Mouse (Mus musculus) intestine, embryonic 14.5 days (tissue): ENCODE measurements around the gene Rtn4r. TPM values are rescaled to one million over a fixed set of nuclear protein-coding genes. Genes with fewer than 3 reads are reported as not detected.

Source experiments
- ATAC-seq: fragments of 200-750 bp; cut with Nextera tagmentation; replicated peaks from 2 replicates; pipeline ENCODE4 v1.8.0; 2017; ENCODE audit warnings: low read depth, moderate number of reproducible peaks, moderate TSS enrichment, moderate library complexity; ENCODE audit not compliant: low FRiP score, low TSS enrichment
- DNase-seq: peaks from one replicate; pipeline ENCODE4 v3.0.0-alpha.2; 2018; ENCODE audit warnings: low spot score
- H3K27ac ChIP-seq: fragments of 300-500 bp; sonication (generic); 2 replicates; pipeline ENCODE4 v1.5.1; 2014; ENCODE audit warnings: low read depth, mild to moderate bottlenecking, control low read depth
- H3K27me3 ChIP-seq: fragments of 300-500 bp; sonication (generic); replicated peaks from 2 replicates; pipeline ENCODE4 v1.6.1; 2014; ENCODE audit warnings: low read length, control low read depth; ENCODE audit not compliant: control insufficient read depth, insufficient read depth
- H3K36me3 ChIP-seq: fragments of 300-500 bp; sonication (generic); 2 replicates; pipeline ENCODE4 v1.6.1; 2014; ENCODE audit warnings: low read length, control low read depth; ENCODE audit not compliant: control insufficient read depth, insufficient read depth
- H3K4me1 ChIP-seq: fragments of 300-500 bp; sonication (generic); replicated peaks from 2 replicates; pipeline ENCODE4 v1.6.1; 2014; ENCODE audit warnings: low read length, control low read depth, mixed read lengths; ENCODE audit not compliant: control insufficient read depth, insufficient read depth
- H3K4me2 ChIP-seq: fragments of 300-500 bp; sonication (generic); 2 replicates; pipeline ENCODE4 v1.6.1; 2014; ENCODE audit warnings: low read length
- H3K4me3 ChIP-seq: fragments of 300-500 bp; sonication (generic); 2 replicates; pipeline ENCODE4 v1.5.1; 2014; ENCODE audit warnings: low read depth, low read length, control low read depth, mixed read lengths
- H3K9ac ChIP-seq: fragments of 300-500 bp; sonication (generic); 2 replicates; pipeline ENCODE4 v1.6.1; 2014; ENCODE audit warnings: mild to moderate bottlenecking, low read length
- H3K9me3 ChIP-seq: fragments of 300-500 bp; sonication (generic); 2 replicates; pipeline ENCODE4 v1.6.1; 2016; ENCODE audit warnings: low read length, control low read depth; ENCODE audit not compliant: control insufficient read depth
- WGBS: fragments of 180-500 bp; shearing (Covaris S2); extraction: QIAGEN DNeasy Blood & Tissue Kit; methylation state at CpG from one replicate; pipeline ENCODE4 v1.1.7; 2014; 5-methylcytosine and 5-hydroxymethylcytosine counted together
- microRNA-seq: library from miRNA; unstranded; fragments of <30 nt; microRNA quantifications from one replicate; pipeline ENCODE4, GENCODE M21; 2016
- polyA plus RNA-seq: library from polyadenylated mRNA; unstranded; fragments of >200 nt; fragmentation: Nextera tagmentation; extraction: Ambion mirVana; gene quantifications from 2 replicates; pipeline ENCODE4 v1.2.1, GENCODE M21; 2014

Rtn4r gene
- polyA plus RNA-seq, 1 experiment from 2014 or later, result 5.3 TPM

GRCm38 (mm10) chr16:18198365-18199098 lies 71.1 kb downstream of the Rtn4r start:
- no peak overlapping the region for H3K4me2 ChIP-seq

DNA sequence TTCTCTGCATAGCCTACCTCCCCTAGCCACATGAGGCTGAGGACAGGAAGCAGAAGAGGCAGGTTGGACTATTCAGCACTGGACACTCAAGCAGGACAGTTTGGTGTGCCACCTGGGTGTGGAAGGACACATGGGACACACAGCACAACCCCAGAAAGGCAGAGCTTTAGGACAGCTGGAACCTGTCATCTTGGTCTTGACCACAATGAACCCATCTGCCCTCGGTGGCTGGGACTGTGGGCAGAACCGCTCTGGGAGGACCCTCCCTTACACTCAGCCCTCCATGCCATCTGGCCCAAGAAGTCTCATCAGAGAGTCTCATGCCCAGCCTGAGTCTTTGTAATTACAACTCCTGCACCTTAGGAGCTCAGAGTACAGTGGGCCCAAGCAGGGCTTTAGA lies 72.6 kb downstream of the Rtn4r start:
- no peak for DNase-seq
- Histone ChIP-seq H3K36me3 (no peaks in the 10 kb centered on the region), H3K4me3 (no peak overlapping the region), H3K27me3 (no peaks in the 10 kb centered on the region), H3K9ac (no peak overlapping the region), H3K4me2 (no peak overlapping the region), H3K4me1 (peaks cover 1% of the 10 kb centered on the region; the same call in 1 of the 2 replicates), H3K27ac (no peak overlapping the region), H3K9me3 (no peaks in the 10 kb centered on the region)
- no peak for ATAC-seq
- 72% methylated on average over 2 of the region's 2 CpGs for whole genome bisulfite sequencing

More at GRCm38 (mm10) chr16:18198365-18199098, 71.1 kb downstream of the Rtn4r start:
- 64% methylated on average over 10 of the region's 10 CpGs for WGBS
- Histone ChIP-seq H3K27me3 (no peaks in the 10 kb centered on the region), H3K4me1 (peaks cover 12% of the 10 kb centered on the region), H3K4me3 (no peak overlapping the region), H3K9me3 (no peaks in the 10 kb centered on the region), H3K9ac (no peak overlapping the region), H3K27ac (no peak overlapping the region), H3K36me3 (no peaks in the 10 kb centered on the region)
- no peak for ATAC-seq
- no peak for DNase-seq

GRCm38 (mm10) chr16:18201620-18202019 lies 74.2 kb downstream of the Rtn4r start:
- Histone ChIP-seq H3K27ac (no peak overlapping the region), H3K4me2 (no peak overlapping the region), H3K36me3 (no peaks in the 10 kb centered on the region), H3K4me3 (no peak overlapping the region), H3K9me3 (no peaks in the 10 kb centered on the region), H3K27me3 (no peaks in the 10 kb centered on the region), H3K9ac (no peak overlapping the region), H3K4me1 (no peaks in the 10 kb centered on the region)
- DNase-seq (no peak), ATAC-seq (no peak)
- WGBS, result 27% methylated on average over 1 of the region's 1 CpGs

Small RNAs within 50 kb of the gene (microRNA-seq; reads per million reads assigned to microRNA genes)
- not detected for gene Mir6366

Other genes starting within 250 kb of the Rtn4r start
- gene Gm20518, start 236.0 kb upstream of the Rtn4r start, polyA plus RNA-seq, result 0.20 and 0.37 TPM in 2 replicates
- gene Tssk1, start 233.4 kb upstream of the Rtn4r start, polyA plus RNA-seq, result not detected in 2 replicates
- gene Dgcr2, start 229.1 kb upstream of the Rtn4r start, polyA plus RNA-seq, result 82.5 and 83.3 TPM in 2 replicates
- not detected in 2 replicates for gene Tssk2, start 229.0 kb upstream of the Rtn4r start, polyA plus RNA-seq
- gene Ess2, start 216.3 kb upstream of the Rtn4r start, polyA plus RNA-seq, result 29.4 and 42.8 TPM in 2 replicates
- gene Gsc2, start 212.6 kb upstream of the Rtn4r start, polyA plus RNA-seq, result not detected in 2 replicates
- 130 and 142 TPM in 2 replicates for gene Slc25a1, start 199.4 kb upstream of the Rtn4r start, polyA plus RNA-seq
- gene Vpreb2, start 147.2 kb upstream of the Rtn4r start, polyA plus RNA-seq, result not detected in 2 replicates
- gene Dgcr6, start 74.8 kb upstream of the Rtn4r start, polyA plus RNA-seq, result 85.8 and 88.1 TPM in 2 replicates
- 16.5 and 18.2 TPM in 2 replicates for gene Prodh, start 37.4 kb upstream of the Rtn4r start, polyA plus RNA-seq
- not detected in 2 replicates for gene Ccdc188, start 90.2 kb downstream of the Rtn4r start, polyA plus RNA-seq
- gene Zdhhc8, start 107.5 kb downstream of the Rtn4r start, polyA plus RNA-seq, result 11.5 and 15.1 TPM in 2 replicates
- gene Trmt2a, start 121.0 kb downstream of the Rtn4r start, polyA plus RNA-seq, result 110 and 117 TPM in 2 replicates
- gene Ranbp1, start 121.1 kb downstream of the Rtn4r start, polyA plus RNA-seq, result 725 and 734 TPM in 2 replicates
- 4.4 TPM in 1 of 2 replicates, not detected in the other for gene Gm49776, start 130.7 kb downstream of the Rtn4r start, polyA plus RNA-seq
- 37.5 and 39.4 TPM in 2 replicates for gene Dgcr8, start 161.6 kb downstream of the Rtn4r start, polyA plus RNA-seq
- 34.8 and 34.9 TPM in 2 replicates for gene Tango2, start 220.5 kb downstream of the Rtn4r start, polyA plus RNA-seq
- 31.7 and 33.0 TPM in 2 replicates for gene Arvcf, start 220.5 kb downstream of the Rtn4r start, polyA plus RNA-seq